Mouse (Mus musculus) forebrain, embryonic 15.5 days (tissue): ENCODE results near the gene Tmem170b. TPM values are rescaled to one million over a fixed set of nuclear protein-coding genes. Genes with fewer than 3 reads are reported as not detected.

Experiments used
- ATAC-seq: fragments of 200-750 bp; cut with Nextera tagmentation; replicated peaks from 2 replicates; pipeline ENCODE4 v1.8.0; 2017; ENCODE audit warnings: mild to moderate bottlenecking, moderate TSS enrichment, moderate library complexity
- H3K27ac ChIP-seq: fragments of 300-500 bp; sonication (generic); replicated peaks from 2 replicates; pipeline ENCODE4 v1.5.1; 2015; ENCODE audit warnings: mild to moderate bottlenecking, inconsistent platforms
- H3K27me3 ChIP-seq: fragments of 300-500 bp; sonication (generic); 2 replicates; pipeline ENCODE4 v1.6.1; 2015; ENCODE audit warnings: inconsistent platforms
- H3K36me3 ChIP-seq: fragments of 300-500 bp; sonication (generic); 2 replicates; pipeline ENCODE4 v1.6.1; 2015; ENCODE audit warnings: mild to moderate bottlenecking, inconsistent platforms
- H3K4me1 ChIP-seq: fragments of 300-500 bp; sonication (generic); 2 replicates; pipeline ENCODE4 v1.6.1; 2015; ENCODE audit warnings: inconsistent platforms
- H3K4me2 ChIP-seq: fragments of 300-500 bp; sonication (generic); replicated peaks from 2 replicates; pipeline ENCODE4 v1.6.1; 2015; ENCODE audit warnings: mild to moderate bottlenecking, inconsistent platforms
- H3K4me3 ChIP-seq: fragments of 300-500 bp; sonication (generic); 2 replicates; pipeline ENCODE4 v1.5.1; 2015; ENCODE audit warnings: mild to moderate bottlenecking, inconsistent platforms
- H3K9ac ChIP-seq: fragments of 300-500 bp; sonication (generic); replicated peaks from 2 replicates; pipeline ENCODE4 v1.6.1; 2015; ENCODE audit warnings: mild to moderate bottlenecking, inconsistent platforms
- H3K9me3 ChIP-seq: fragments of 300-500 bp; sonication (generic); 2 replicates; pipeline ENCODE4 v1.6.1; 2016; ENCODE audit warnings: inconsistent platforms
- WGBS: fragments of 180-500 bp; shearing (Covaris S2); methylation state at CpG from one replicate; pipeline ENCODE4 v1.1.7; 2015; ENCODE audit warnings: mixed read lengths; 5-methylcytosine and 5-hydroxymethylcytosine counted together
- polyA plus RNA-seq: library from polyadenylated mRNA; unstranded; fragments of >200 nt; fragmentation: Nextera tagmentation; extraction: Ambion mirVana; gene quantifications from 2 replicates; pipeline ENCODE4 v1.2.1, GENCODE M21; 2015

The Tmem170b gene
- 43.4 and 46.0 TPM in 2 replicates for polyA plus RNA-seq

DNA sequence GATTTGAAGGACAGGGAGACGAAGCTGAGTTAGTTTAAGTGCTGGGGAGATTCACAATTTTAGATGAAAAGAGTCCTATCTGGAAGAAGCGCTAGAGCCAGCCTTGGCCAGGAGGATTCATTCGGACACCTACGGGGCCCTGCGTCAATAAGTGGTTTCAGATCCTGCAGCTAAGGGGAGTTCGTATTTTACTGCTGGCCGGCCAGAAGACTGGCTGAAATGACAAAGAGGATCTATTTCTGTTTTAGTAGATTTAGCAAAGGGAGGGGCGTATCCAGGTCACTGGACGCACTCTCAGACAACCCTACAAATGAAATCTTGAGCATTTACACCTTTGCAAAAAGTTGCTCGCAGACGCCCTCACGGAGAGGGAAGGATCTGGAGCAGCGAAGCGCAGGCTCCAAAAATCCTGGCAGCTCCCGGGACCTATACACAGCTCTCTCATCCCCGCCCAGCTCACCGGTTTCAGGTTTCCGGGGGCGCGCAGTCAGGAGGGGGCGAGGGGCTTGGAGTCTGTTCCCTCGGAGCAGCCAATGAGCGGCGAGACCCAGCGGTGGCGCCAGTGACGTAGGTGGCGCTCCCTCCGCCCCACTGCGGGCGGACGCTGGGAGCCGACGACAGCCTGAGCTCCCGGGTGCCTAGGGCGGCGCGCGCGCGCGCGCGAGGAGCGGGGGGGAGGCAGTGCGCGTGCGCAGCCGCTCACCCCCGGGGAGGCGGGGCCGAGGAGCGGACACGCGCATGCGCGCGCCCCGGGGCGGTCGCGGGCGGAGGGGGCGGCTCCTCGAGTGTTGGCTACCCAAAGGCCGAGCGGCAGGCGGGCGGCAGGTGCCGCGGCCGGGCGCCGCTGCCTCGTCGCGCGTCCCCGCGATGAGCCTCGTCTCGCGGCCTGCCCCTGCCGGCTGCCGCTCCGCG is at the start of gene Tmem170b:
Gene Tmem170b (plus strand): TSS at position 809 of the 912 bp plus-strand sequence.
- peak; percentile 98 for ATAC-seq
- Histone ChIP-seq H3K4me1 (peaks cover 34% of the 10 kb centered on the region), H3K9ac (peak within 1 kb of the TSS; percentile 89), H3K4me3 (peak within 1 kb of the TSS; percentile 97), H3K27me3 (no peaks in the 10 kb centered on the region), H3K27ac (peak within 1 kb of the TSS; percentile 89), H3K36me3 (no peaks in the 10 kb centered on the region), H3K9me3 (no peaks in the 10 kb centered on the region), H3K4me2 (peak within 1 kb of the TSS; percentile 79)
- under 1% methylated on average over 71 of the region's 87 CpGs for WGBS

GRCm38 (mm10) chr13:41561024-41561423 is 44.7 kb upstream of the Tmem170b start:
- no peak overlapping the region for H3K4me3 ChIP-seq
- 87% methylated on average over 4 of the region's 4 CpGs for WGBS
- H3K9ac ChIP-seq = no peak overlapping the region
- H3K4me1 ChIP-seq = peaks cover 4% of the 10 kb centered on the region; the same call in 1 of the 2 replicates
- no peaks in the 10 kb centered on the region for H3K36me3 ChIP-seq
- no peaks in the 10 kb centered on the region for H3K9me3 ChIP-seq
- H3K27me3 ChIP-seq = no peaks in the 10 kb centered on the region
- ATAC-seq = no peak
- H3K4me2 ChIP-seq = no peak overlapping the region
- H3K27ac ChIP-seq = no peak overlapping the region

- no peak overlapping the region for H3K4me3 ChIP-seq
- peaks cover 13% of the 10 kb centered on the region for H3K4me1 ChIP-seq
- no peaks in the 10 kb centered on the region; the same call in 1 of the 2 replicates for H3K27me3 ChIP-seq
- no peaks in the 10 kb centered on the region for H3K9me3 ChIP-seq
- no peak overlapping the region for H3K27ac ChIP-seq
- 90% methylated on average over 3 of the region's 3 CpGs for WGBS
- ATAC-seq = no peak
- H3K36me3 ChIP-seq = no peaks in the 10 kb centered on the region
- H3K9ac ChIP-seq = no peak overlapping the region
- H3K4me2 ChIP-seq = no peak overlapping the region
Observed at GRCm38 (mm10) chr13:41568421-41568820, 37.3 kb upstream of the Tmem170b start.

GRCm38 (mm10) chr13:41568926-41569325 is 36.8 kb upstream of the Tmem170b start:
- Histone ChIP-seq H3K36me3 (no peaks in the 10 kb centered on the region), H3K4me1 (peaks cover 13% of the 10 kb centered on the region), H3K4me3 (no peak overlapping the region), H3K27me3 (no peaks in the 10 kb centered on the region; the same call in 1 of the 2 replicates), H3K27ac (no peak overlapping the region), H3K4me2 (no peak overlapping the region), H3K9me3 (no peaks in the 10 kb centered on the region), H3K9ac (no peak overlapping the region)
- 92% methylated on average over 8 of the region's 8 CpGs for WGBS
- no peak for ATAC-seq

- no peaks in the 10 kb centered on the region; the same call in 1 of the 2 replicates for H3K27me3 ChIP-seq
- H3K36me3 ChIP-seq = no peaks in the 10 kb centered on the region
- no peak overlapping the region for H3K4me3 ChIP-seq
- no peak for ATAC-seq
- H3K27ac ChIP-seq = no peak overlapping the region
- no peak overlapping the region for H3K9ac ChIP-seq
- peaks cover 13% of the 10 kb centered on the region for H3K4me1 ChIP-seq
- no peaks in the 10 kb centered on the region for H3K9me3 ChIP-seq
- 82% methylated on average over 3 of the region's 3 CpGs for WGBS
- no peak overlapping the region for H3K4me2 ChIP-seq
Observed at GRCm38 (mm10) chr13:41569776-41570175, 35.9 kb upstream of the Tmem170b start.

GRCm38 (mm10) chr13:41571368-41572350 is 34.0 kb upstream of the Tmem170b start:
- Histone ChIP-seq H3K27me3 (no peaks in the 10 kb centered on the region; the same call in 1 of the 2 replicates), H3K4me1 (peaks cover 9% of the 10 kb centered on the region), H3K4me2 (peak overlapping the region; percentile 31), H3K9me3 (peaks cover 3% of the 10 kb centered on the region; the same call in 1 of the 2 replicates), H3K36me3 (no peaks in the 10 kb centered on the region), H3K27ac (no peak overlapping the region), H3K9ac (0 out of 2 replicates have a peak overlapping the region, but pooled peaks have one; percentile 25), H3K4me3 (0 out of 2 replicates have a peak overlapping the region, but pooled peaks have one; percentile 1)
- WGBS = 5% methylated on average over 13 of the region's 13 CpGs
- peak; percentile 62 for ATAC-seq

DNA sequence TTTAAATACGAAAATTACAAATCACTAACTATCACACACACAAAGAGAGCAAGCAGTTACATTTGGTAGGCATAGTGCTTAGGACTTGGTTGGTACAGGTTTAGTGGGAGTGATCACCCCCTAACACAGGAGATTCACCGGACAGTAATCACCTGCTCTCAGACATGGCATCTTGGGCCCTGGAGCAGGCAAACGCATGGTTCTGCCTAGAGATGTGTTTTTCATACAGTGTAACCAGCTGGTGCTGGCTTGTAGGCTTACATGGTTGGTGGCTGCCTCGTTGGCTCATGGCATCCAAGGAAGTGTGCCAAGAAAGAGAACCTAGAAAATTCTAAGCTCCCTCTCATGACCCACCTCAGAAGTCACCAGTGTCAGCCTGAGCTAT is 33.4 kb upstream of the Tmem170b start:
- H3K4me3 ChIP-seq = no peak overlapping the region
- no peak overlapping the region for H3K9ac ChIP-seq
- no peak overlapping the region for H3K4me2 ChIP-seq
- H3K9me3 ChIP-seq = peaks cover 3% of the 10 kb centered on the region; the same call in 1 of the 2 replicates
- no peak overlapping the region for H3K27ac ChIP-seq
- no peaks in the 10 kb centered on the region for H3K36me3 ChIP-seq
- H3K27me3 ChIP-seq = no peaks in the 10 kb centered on the region; the same call in 1 of the 2 replicates
- H3K4me1 ChIP-seq = peaks cover 9% of the 10 kb centered on the region
- ATAC-seq = peak; percentile 51
- 46% methylated on average over 4 of the region's 4 CpGs for WGBS

DNA sequence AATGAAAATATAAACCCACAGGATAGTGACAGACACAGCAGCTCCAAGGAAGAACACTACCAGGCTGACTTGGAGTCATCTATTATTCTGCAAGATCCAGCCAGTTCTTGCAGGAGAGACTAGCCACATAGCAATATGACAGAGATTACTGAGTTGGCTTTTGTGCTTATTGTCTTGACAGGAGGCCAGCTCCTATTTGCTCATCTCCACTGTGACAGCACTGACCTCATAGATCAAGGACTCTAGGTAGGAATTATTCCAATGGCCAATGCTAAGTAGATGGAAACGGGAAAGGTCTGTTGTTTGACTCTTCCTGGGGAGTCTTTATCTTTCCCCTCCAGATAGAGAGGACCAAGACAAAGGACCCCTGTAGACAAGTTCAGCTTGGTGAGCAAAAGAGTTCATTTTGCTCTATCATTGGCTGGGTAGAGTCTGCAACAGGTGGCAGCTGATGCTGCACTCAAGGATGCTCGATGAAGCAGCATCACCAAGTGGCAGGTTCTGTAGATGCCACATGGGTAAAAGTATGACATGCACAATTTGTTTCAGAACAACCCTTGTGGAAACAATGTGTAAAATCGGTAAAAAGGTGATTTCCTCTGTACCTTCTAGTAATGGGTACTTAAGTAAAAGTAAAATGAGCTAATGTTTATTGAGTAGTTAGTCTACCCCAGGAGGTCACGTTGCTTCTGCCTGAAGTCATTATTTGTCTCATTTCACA is 32.4 kb upstream of the Tmem170b start:
- no peak overlapping the region for H3K4me2 ChIP-seq
- peaks cover 9% of the 10 kb centered on the region for H3K4me1 ChIP-seq
- H3K27me3 ChIP-seq = no peaks in the 10 kb centered on the region; the same call in 1 of the 2 replicates
- no peak overlapping the region for H3K9ac ChIP-seq
- peaks cover 3% of the 10 kb centered on the region; the same call in 1 of the 2 replicates for H3K9me3 ChIP-seq
- no peaks in the 10 kb centered on the region for H3K36me3 ChIP-seq
- ATAC-seq = no peak
- H3K4me3 ChIP-seq = no peak overlapping the region
- 49% methylated on average over 4 of the region's 4 CpGs for WGBS
- H3K27ac ChIP-seq = no peak overlapping the region

DNA sequence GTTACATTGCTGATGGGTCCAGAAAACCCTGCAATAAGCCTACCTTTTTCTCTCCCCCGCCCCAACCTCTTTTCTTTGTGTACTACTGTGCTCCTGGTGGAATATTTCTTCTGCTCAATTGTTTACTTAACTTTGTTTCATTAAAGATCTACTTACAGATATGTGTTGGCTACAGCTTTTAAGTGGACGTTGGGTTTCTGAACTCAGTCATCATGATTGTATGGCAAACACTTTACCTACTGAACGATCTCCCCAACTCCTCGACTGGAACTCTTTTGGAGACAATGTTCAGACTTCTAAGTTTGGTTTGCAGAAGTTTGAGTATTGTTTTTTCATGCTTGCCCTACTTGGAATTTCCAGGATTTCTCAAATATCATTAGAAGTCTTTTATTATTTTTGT is 24.6 kb upstream of the Tmem170b start:
- H3K9me3 ChIP-seq = peaks cover 3% of the 10 kb centered on the region; the same call in 1 of the 2 replicates

GRCm38 (mm10) chr13:41583666-41584357 is 21.9 kb upstream of the Tmem170b start:
- 85% methylated on average over 7 of the region's 7 CpGs for WGBS
- Histone ChIP-seq H3K9me3 (no peaks in the 10 kb centered on the region), H3K4me2 (no peak overlapping the region), H3K9ac (no peak overlapping the region), H3K36me3 (no peaks in the 10 kb centered on the region), H3K4me1 (no peaks in the 10 kb centered on the region), H3K4me3 (no peak overlapping the region), H3K27ac (no peak overlapping the region), H3K27me3 (no peaks in the 10 kb centered on the region)
- no peak for ATAC-seq

More for the DNA sequence above, 24.6 kb upstream of the Tmem170b start:
- no peaks in the 10 kb centered on the region for H3K36me3 ChIP-seq
- 88% methylated on average over 4 of the region's 4 CpGs for WGBS
- no peak overlapping the region for H3K4me2 ChIP-seq
- no peak overlapping the region for H3K27ac ChIP-seq
- H3K9ac ChIP-seq = no peak overlapping the region
- no peak for ATAC-seq
- H3K27me3 ChIP-seq = no peaks in the 10 kb centered on the region
- H3K4me1 ChIP-seq = no peaks in the 10 kb centered on the region
- H3K4me3 ChIP-seq = no peak overlapping the region

DNA sequence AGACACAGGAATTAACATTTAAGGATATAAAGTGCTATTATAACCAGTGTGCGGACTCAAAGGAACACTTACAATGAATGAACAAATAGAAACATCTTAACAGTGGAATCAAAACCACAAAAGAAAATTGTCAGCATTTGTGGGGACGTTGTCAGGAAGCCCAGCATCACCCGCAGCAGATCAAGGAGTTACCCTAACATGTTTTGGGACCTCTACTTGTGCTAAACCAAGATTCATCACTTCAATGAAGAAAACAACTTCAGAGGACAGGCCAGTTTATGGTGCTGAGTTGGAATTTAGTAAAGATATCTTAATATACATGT is 21.4 kb upstream of the Tmem170b start:
- Histone ChIP-seq H3K36me3 (no peaks in the 10 kb centered on the region), H3K9me3 (no peaks in the 10 kb centered on the region), H3K9ac (no peak overlapping the region), H3K4me3 (no peak overlapping the region), H3K27me3 (no peaks in the 10 kb centered on the region), H3K27ac (no peak overlapping the region), H3K4me1 (no peaks in the 10 kb centered on the region), H3K4me2 (no peak overlapping the region)
- 94% methylated on average over 3 of the region's 3 CpGs for WGBS
- no peak for ATAC-seq
